Mouse (Mus musculus) heart, embryonic 16.5 days (tissue): ENCODE results near the gene Mgst1. TPM values are rescaled to one million over a fixed set of nuclear protein-coding genes. Genes with fewer than 3 reads are reported as not detected.

ENCODE experiments used
- ATAC-seq: fragments of 200-750 bp; cut with Nextera tagmentation; replicated peaks from 2 replicates; pipeline ENCODE4 v1.8.0; 2017; ENCODE audit warnings: moderate number of reproducible peaks; ENCODE audit not compliant: insufficient read depth, low FRiP score; ENCODE audit errors: extremely low read depth
- H3K27ac ChIP-seq: fragments of 300-500 bp; sonication (generic); 2 replicates; pipeline ENCODE4 v1.5.1; 2014; ENCODE audit warnings: mild to moderate bottlenecking, low read length, control low read depth, moderate library complexity
- H3K27me3 ChIP-seq: fragments of 300-500 bp; sonication (generic); 2 replicates; pipeline ENCODE4 v1.6.1; 2014; ENCODE audit warnings: low read length, mixed read lengths; ENCODE audit not compliant: control insufficient read depth, insufficient read depth
- H3K36me3 ChIP-seq: fragments of 300-500 bp; sonication (generic); 2 replicates; pipeline ENCODE4 v1.6.1; 2014; ENCODE audit not compliant: control insufficient read depth, insufficient read depth
- H3K4me1 ChIP-seq: fragments of 300-500 bp; sonication (generic); 2 replicates; pipeline ENCODE4 v1.6.1; 2014; ENCODE audit warnings: low read length, mixed read lengths; ENCODE audit not compliant: control insufficient read depth, insufficient read depth
- H3K4me2 ChIP-seq: fragments of 300-500 bp; sonication (generic); 2 replicates; pipeline ENCODE4 v1.6.1; 2014; ENCODE audit warnings: low read depth, mild to moderate bottlenecking, control low read depth, low read length
- H3K4me3 ChIP-seq: fragments of 300-500 bp; sonication (generic); 2 replicates; pipeline ENCODE4 v1.5.1; 2014; ENCODE audit warnings: mild to moderate bottlenecking, control low read depth, low read length
- H3K9ac ChIP-seq: fragments of 300-500 bp; sonication (generic); 2 replicates; pipeline ENCODE4 v1.6.1; 2014; ENCODE audit warnings: low read length, control low read depth
- H3K9me3 ChIP-seq: fragments of 300-500 bp; sonication (generic); replicated peaks from 2 replicates; pipeline ENCODE4 v1.6.1; 2016; ENCODE audit warnings: low read length; ENCODE audit not compliant: control insufficient read depth
- WGBS: fragments of 180-500 bp; shearing (Covaris S2); extraction: QIAGEN DNeasy Blood & Tissue Kit; methylation state at CpG from one replicate; pipeline ENCODE4 v1.1.7; 2014; 5-methylcytosine and 5-hydroxymethylcytosine counted together
- polyA plus RNA-seq: library from polyadenylated mRNA; unstranded; fragments of >200 nt; fragmentation: Nextera tagmentation; extraction: Ambion mirVana; gene quantifications from 2 replicates; pipeline ENCODE4 v1.2.1, GENCODE M21; 2015

Mgst1 gene
- 123 and 129 TPM in 2 replicates for polyA plus RNA-seq

DNA sequence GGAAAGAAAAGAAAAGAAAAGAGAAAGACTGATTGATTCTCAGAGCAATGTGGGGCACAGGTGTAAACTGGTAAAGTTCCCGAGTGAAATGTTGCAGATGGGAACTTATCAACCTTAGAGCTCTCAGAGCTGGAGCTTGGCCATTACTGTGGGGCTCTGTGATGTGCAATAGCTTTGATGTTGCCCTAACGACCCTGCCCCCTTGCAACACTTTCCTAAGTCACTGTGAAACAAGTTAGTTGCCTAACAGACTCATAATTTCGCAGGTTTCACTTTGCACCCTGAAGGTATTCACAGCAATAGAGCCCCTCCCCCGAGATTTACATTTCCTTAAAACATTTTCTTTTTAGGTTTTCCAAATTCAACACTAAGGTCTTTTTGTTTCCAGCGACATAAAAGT is at the start of gene Mgst1:
Gene Mgst1 (plus strand): TSS at position 387 of the 400 bp plus-strand sequence.
- ATAC-seq, result peak; percentile 38; the same call in 1 of the 2 replicates
- H3K27me3 ChIP-seq, result no peaks in the 10 kb centered on the region
- H3K27ac ChIP-seq, result peak within 1 kb of the TSS; percentile 71
- no peaks in the 10 kb centered on the region for H3K9me3 ChIP-seq
- peak within 1 kb of the TSS; percentile 53 for H3K4me2 ChIP-seq
- peak within 1 kb of the TSS; percentile 65 for H3K4me3 ChIP-seq
- peaks cover 16% of the 10 kb centered on the region for H3K4me1 ChIP-seq
- no peaks in the 10 kb centered on the region for H3K36me3 ChIP-seq
- WGBS, result 1% methylated on average over 5 of the region's 5 CpGs
- peak within 1 kb of the TSS; percentile 71 for H3K9ac ChIP-seq

DNA sequence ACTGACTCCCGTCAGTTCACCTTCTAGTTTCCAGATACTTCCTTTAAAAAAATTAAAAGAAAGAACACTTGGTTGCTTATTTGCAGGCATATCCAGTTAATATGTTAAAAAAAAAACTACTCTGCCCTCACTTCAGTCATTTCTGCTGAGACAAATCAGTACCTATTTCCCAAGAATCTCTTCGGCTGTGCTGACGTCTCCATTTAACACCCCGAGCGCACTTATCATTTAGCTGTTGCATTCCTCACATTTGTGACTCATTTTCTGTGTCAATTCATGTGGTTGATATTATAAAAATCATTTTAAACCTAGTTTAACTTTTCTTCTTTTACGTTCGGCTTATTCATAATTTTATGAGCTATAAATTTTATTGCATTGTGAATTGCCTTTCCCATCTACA is 47.7 kb upstream of the Mgst1 start:
- H3K9ac ChIP-seq, result no peak overlapping the region
- WGBS, result 74% methylated on average over 7 of the region's 7 CpGs
- no peaks in the 10 kb centered on the region for H3K36me3 ChIP-seq
- H3K4me3 ChIP-seq, result no peak overlapping the region
- no peaks in the 10 kb centered on the region for H3K4me1 ChIP-seq
- H3K4me2 ChIP-seq, result no peak overlapping the region
- H3K27me3 ChIP-seq, result no peaks in the 10 kb centered on the region
- H3K27ac ChIP-seq, result no peak overlapping the region
- no peaks in the 10 kb centered on the region for H3K9me3 ChIP-seq
- ATAC-seq, result no peak

DNA sequence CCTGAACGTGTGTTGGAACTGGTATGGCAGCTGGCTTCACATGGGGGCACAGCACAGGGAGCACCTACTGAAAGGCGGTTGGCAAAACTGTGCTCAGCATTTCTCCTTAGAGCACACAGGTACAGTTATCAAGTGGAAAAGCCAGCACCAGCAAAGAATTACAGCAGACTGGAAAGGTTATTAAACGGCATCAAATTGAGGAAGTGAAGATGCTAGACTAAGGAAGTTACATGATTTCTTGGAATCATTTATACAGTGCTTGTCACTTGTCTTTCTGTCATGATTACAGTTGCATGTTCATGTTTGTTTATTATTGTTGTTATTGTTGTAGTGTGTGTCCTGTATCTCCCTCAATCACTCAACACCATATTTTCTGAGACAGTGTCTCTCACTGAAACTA is 45.1 kb upstream of the Mgst1 start:
- no peaks in the 10 kb centered on the region for H3K27me3 ChIP-seq
- no peaks in the 10 kb centered on the region for H3K4me1 ChIP-seq
- H3K27ac ChIP-seq, result no peak overlapping the region
- no peak for ATAC-seq
- no peaks in the 10 kb centered on the region for H3K36me3 ChIP-seq
- H3K9ac ChIP-seq, result no peak overlapping the region
- no peak overlapping the region for H3K4me3 ChIP-seq
- no peak overlapping the region for H3K4me2 ChIP-seq
- 74% methylated on average over 3 of the region's 3 CpGs for WGBS
- no peaks in the 10 kb centered on the region for H3K9me3 ChIP-seq

DNA sequence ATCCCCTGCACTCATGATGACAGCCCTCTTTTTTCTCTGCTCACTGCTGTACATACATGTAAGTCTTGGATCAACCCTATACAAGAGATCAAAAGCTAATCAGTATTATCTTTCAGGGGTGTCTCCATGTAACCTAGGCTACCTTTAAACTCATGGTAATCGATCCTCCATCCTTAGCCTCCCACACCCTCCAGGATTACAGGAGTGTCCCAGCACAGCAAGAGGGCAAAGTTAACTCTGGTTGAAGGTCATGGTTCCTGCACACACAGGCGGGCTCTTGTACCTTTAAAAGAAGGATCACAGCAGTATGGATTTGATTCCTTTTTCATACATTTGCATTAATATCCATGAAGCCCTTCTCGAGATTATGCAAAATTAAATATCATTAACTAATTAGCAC is 40.5 kb upstream of the Mgst1 start:
- 71% methylated on average over 3 of the region's 3 CpGs for WGBS
- no peak for ATAC-seq
- H3K9ac ChIP-seq, result no peak overlapping the region
- no peaks in the 10 kb centered on the region for H3K27me3 ChIP-seq
- H3K4me2 ChIP-seq, result no peak overlapping the region
- no peaks in the 10 kb centered on the region for H3K4me1 ChIP-seq
- no peaks in the 10 kb centered on the region for H3K36me3 ChIP-seq
- H3K4me3 ChIP-seq, result no peak overlapping the region
- H3K27ac ChIP-seq, result no peak overlapping the region
- no peaks in the 10 kb centered on the region for H3K9me3 ChIP-seq

DNA sequence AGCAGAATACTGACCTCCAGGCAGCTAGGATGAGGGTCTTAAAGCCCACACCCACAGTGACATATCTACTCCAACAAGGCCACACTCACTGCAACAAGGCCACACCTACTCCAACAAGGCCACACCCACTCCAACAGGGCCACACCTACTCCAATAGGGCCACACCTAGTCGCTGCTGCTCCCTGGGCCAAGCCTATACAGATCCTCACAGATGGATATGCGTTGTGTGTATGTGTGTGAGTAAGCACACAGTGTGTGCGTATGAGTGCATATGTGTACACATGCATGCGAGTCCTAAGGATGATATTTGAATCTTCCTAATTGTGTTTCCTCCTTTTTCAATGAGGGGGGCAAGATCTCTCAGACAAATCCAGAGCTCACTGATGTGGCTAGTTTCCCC is 38.3 kb upstream of the Mgst1 start:
- no peaks in the 10 kb centered on the region for H3K9me3 ChIP-seq
- no peak overlapping the region for H3K9ac ChIP-seq
- H3K27ac ChIP-seq, result no peak overlapping the region
- WGBS, result 82% methylated on average over 4 of the region's 4 CpGs
- H3K36me3 ChIP-seq, result no peaks in the 10 kb centered on the region
- H3K27me3 ChIP-seq, result no peaks in the 10 kb centered on the region
- no peak overlapping the region for H3K4me2 ChIP-seq
- no peak for ATAC-seq
- H3K4me1 ChIP-seq, result no peaks in the 10 kb centered on the region
- H3K4me3 ChIP-seq, result no peak overlapping the region

DNA sequence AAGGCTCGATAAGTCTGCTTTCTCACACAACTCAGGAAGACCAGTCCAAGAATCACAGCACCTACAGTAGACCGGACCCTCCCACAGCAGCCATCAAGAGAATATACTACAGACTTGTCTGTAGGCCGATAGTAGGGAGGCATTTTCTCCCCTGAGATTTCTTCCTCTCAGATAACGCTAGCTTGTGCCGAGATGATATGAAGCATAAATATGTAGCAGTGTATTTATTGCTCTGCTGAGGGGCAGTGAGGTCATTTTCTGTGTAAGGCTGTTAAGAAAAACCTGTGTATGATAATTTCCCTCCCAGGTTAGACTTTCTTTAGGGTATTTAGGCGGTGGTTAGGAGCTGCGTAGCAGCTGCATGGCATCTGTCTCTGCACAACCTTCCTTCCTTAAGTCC is 37.2 kb upstream of the Mgst1 start:
- H3K9ac ChIP-seq, result no peak overlapping the region
- WGBS, result 57% methylated on average over 7 of the region's 7 CpGs

DNA sequence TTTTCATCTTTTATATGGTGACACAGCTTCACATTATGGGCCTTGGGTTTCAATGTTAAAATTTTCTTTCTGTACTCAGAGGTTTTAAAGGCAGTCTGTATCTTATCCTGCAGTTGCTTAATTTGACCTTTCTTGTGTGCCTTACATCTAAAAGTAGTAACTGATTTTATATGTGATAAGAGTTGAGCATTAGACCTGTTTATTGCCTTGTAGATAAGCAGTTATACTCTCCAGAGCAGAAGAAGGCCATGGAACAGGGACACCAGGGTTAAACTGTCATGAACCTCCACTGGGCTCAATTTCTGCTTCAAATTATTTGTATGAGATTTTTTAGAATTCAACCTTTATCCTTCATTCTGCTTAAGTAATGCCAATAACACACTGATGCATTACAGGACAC is 35.6 kb upstream of the Mgst1 start:
- Histone ChIP-seq H3K4me3 (no peak overlapping the region), H3K27ac (no peak overlapping the region), H3K4me1 (no peaks in the 10 kb centered on the region), H3K9me3 (no peaks in the 10 kb centered on the region), H3K27me3 (no peaks in the 10 kb centered on the region), H3K9ac (no peak overlapping the region), H3K4me2 (no peak overlapping the region), H3K36me3 (no peaks in the 10 kb centered on the region)
- ATAC-seq, result no peak

More for the DNA sequence above, 37.2 kb upstream of the Mgst1 start:
- Histone ChIP-seq H3K27ac (no peak overlapping the region), H3K36me3 (no peaks in the 10 kb centered on the region), H3K4me3 (no peak overlapping the region), H3K4me2 (no peak overlapping the region), H3K9me3 (no peaks in the 10 kb centered on the region), H3K4me1 (no peaks in the 10 kb centered on the region), H3K27me3 (no peaks in the 10 kb centered on the region)
- no peak for ATAC-seq

DNA sequence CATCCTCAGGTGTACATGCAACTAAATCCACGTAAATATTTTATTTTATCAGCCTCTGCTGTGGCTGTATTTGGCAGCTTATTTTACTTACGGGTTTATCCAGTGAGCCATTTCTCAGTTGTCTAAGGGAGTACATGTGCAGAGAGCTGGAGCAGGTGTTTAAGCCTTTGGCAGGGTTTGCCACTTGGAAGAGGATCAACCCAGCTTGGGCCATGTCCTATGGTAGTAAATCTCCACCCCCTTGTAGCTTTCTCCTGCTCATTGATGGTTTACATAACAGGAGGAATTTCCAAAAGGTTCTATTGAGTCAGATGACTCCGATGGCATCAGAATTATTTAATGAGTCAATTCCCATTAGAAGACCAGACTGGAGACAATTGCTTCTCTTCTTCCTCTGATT is 22.6 kb upstream of the Mgst1 start:
- Histone ChIP-seq H3K4me1 (no peaks in the 10 kb centered on the region), H3K9ac (no peak overlapping the region), H3K27me3 (no peaks in the 10 kb centered on the region), H3K36me3 (no peaks in the 10 kb centered on the region), H3K4me2 (no peak overlapping the region), H3K4me3 (no peak overlapping the region), H3K9me3 (no peaks in the 10 kb centered on the region), H3K27ac (no peak overlapping the region)
- no peak for ATAC-seq
- 72% methylated on average over 3 of the region's 3 CpGs for WGBS

DNA sequence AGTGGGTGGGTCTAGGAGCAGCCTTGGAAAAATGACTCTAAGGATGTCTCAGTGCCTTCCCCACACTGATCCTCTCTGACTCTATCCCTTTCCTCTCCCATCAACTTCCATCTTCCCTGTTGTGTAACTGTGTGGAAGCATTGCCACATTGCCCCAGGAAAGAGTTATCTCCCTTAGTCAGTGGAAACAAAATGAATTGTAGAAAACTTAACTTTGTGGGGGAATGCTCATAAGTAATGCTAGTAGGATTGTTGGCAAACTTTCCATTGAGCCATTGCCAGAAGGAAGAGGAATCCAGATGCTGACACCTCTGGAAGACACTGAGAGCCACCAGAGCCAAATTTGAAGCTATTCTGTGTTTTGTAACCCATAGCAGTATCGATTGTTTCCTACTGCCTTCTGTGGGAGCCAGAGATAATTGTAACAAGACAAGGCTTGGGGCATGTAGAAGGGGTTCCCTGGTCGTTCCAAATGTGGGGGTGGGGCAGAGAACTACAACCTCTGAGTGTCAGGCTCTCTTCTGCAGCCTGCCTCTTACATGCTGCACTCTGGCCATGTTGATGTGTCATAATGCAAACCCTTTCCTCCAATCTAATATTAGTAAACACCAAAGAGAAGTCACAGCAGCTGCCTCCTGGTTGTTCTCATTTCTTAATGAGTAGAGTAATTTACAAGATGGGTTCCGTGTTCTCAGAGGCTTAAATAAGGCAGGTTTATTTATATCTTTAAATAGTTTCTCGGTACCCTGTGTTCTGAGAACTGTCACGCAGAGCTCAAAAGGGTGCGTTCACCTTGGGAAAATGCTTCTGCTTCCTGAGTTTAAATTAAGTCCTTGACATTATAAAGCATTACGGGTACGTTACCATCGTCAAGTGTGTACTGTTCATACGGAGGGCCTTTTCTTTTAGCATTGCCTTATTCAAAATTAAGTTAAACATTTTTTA is 11.5 kb upstream of the Mgst1 start:
- no peak for ATAC-seq
- Histone ChIP-seq H3K4me3 (no peak overlapping the region), H3K4me2 (no peak overlapping the region), H3K27ac (peak overlapping the region; percentile 55), H3K27me3 (no peaks in the 10 kb centered on the region), H3K36me3 (no peaks in the 10 kb centered on the region), H3K4me1 (peaks cover 6% of the 10 kb centered on the region), H3K9ac (no peak overlapping the region), H3K9me3 (no peaks in the 10 kb centered on the region)
- 52% methylated on average over 10 of the region's 10 CpGs for WGBS
